Mouse (Mus musculus) urinary bladder, postnatal 14 days (tissue): ENCODE measurements around the gene Zmat1.
"Not testable (repeated sequence)": the region's sequence is repeated elsewhere in the genome, so short reads cannot be mapped to it uniquely, and the experiment has no call there.

ENCODE experiments used
- DNase-seq: peaks from one replicate; pipeline ENCODE4 v3.0.0; 2021; ENCODE audit warnings: low spot score

The Zmat1 gene

GRCm38 (mm10) chrX:135008720-135009470 lies at the start of gene Zmat1:
TSS of gene Zmat1 (minus strand) at chrX:135009209.
- DNase-seq, result peak; percentile 89

- DNase-seq, result not testable (repeated sequence)
Measured at GRCm38 (mm10) chrX:135053939-135054338, 44.9 kb upstream of the Zmat1 start.

- no peak for DNase-seq
Measured at GRCm38 (mm10) chrX:135035962-135036375, 27.0 kb upstream of the Zmat1 start.

GRCm38 (mm10) chrX:135025135-135025534 lies 16.1 kb upstream of the Zmat1 start:
- no peak for DNase-seq

- no peak for DNase-seq
Measured at GRCm38 (mm10) chrX:135011381-135011780, 2.4 kb upstream of the Zmat1 start.

- no peak for DNase-seq
Measured at GRCm38 (mm10) chrX:135009471-135009815, 434 bp upstream of the Zmat1 start.

GRCm38 (mm10) chrX:135008021-135008420 lies 988 bp downstream of the Zmat1 start:
- DNase-seq, result no peak

GRCm38 (mm10) chrX:134964546-134964945 lies 44.5 kb downstream of the Zmat1 start, which contains the start of gene Nxf2:
TSS of gene Nxf2 (minus strand) at chrX:134964754.
- DNase-seq, result no peak

GRCm38 (mm10) chrX:134963305-134964094 lies 45.5 kb downstream of the Zmat1 start:
- DNase-seq, result peak; percentile 41

GRCm38 (mm10) chrX:134930361-134930760 lies 78.6 kb downstream of the Zmat1 start:
- DNase-seq, result peak; percentile 4

GRCm38 (mm10) chrX:134929927-134930326 lies 79.1 kb downstream of the Zmat1 start:
- no peak for DNase-seq

GRCm38 (mm10) chrX:134925058-134925457 lies 84.0 kb downstream of the Zmat1 start:
- peak; percentile 10 for DNase-seq

- no peak for DNase-seq
Measured at GRCm38 (mm10) chrX:134923675-134924424, 85.2 kb downstream of the Zmat1 start.
